Mouse (Mus musculus): ENCODE measurements around the gene Dnm1.

The Dnm1 gene

DNA sequence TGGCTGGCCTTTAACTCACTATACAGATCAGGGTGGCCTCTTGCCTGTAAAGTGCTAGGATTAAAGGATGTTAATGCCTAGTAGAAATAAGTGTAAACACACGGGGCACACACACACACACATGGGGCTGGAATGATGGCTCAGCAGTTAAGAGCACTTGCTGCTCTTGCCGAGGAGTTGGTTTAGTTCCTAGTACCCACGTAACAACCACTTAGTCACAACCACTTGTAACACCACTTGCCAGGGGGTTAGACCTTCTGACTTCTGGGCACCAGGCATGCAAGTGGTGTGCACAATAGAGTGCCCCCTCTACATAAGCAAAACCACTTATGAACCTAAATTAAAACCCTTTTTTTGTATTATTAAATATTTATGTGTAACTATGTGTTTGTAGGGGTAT is 69.2 kb downstream of the Dnm1 start:
- no peak for DNase-seq (ENCODE audit: extremely low spot score, low read depth, low spot score)

DNA sequence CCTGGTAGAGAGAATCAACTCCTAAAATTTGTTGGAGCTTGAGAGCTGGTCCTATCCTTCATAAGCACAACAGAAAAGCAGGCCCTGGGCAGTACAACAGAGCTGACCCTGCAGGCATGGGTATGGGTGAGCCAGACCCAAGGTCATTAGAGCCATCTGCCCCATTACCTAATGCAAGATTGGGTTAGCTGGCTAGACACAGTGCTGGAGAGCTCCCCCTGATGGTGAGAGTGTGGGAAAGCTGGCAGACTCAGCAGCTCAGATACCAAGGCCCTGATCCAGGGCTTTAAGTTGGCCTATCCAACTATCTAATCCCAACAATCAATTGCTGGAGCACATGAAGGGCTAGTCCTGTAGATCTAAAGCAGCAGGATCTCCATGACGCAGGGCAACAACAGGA is 70.4 kb downstream of the Dnm1 start:
- no peak for DNase-seq (ENCODE audit: extremely low spot score, low read depth, low spot score)

DNA sequence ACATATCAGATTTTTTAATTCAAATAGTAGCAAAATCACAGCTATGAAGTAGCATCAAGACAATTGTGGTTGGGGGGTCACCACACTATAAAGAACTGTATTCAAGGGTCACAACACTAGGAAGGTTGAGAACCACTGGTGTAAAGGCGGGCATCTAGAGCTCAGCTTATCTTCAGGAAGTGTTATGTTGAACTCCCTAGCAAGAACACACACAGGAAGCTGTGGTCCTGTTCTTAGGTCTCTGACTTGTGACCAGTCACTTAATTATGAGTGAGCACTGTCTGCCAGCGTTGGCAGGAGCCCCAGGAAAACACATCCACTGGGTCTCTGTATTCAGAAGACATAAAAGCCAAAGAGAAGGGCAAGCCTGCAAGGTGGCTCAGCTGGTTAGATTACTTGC is 70.8 kb downstream of the Dnm1 start:
- no peak for DNase-seq (ENCODE audit: extremely low spot score, low read depth, low spot score)

DNA sequence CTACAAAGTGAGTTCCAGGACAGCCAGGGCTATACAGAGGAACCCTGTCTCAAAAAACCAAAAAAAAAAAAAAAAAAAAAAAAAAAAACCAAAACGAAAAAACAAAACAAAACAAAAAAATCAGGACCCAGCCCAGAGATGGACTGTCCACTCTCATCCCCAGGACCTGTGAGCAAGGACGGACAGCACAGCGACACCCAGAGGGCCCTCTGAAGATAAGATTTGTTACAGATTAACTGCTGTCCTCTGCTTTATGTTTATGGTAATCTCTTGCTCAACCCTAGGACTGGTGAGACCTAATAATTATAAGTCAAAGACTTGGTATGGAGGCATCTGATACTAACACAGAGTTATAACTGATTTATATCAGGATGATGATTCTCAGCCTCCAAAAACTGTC is 77.3 kb downstream of the Dnm1 start:
- no peak for DNase-seq (ENCODE audit: extremely low spot score, low read depth, low spot score)

DNA sequence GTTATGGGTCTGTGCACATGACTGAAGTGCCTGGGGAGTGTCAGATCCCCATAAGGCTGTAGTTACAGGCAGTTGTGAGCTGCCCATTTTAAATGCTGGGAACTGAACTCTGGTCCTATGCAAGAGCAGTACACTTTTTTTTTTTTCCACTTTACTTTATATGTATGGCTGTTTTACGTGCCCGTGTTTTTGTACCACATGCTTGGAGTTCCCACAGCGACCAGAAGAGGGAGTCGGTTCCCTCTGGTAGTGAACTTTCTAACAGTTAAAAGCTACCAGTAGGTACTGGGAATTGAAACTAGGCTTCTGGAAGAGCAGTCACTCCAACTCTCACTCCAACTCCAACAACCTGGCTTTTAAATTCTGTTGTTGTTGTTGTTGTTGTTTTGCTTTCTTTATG is 92.5 kb downstream of the Dnm1 start:
- no peak for DNase-seq (ENCODE audit: extremely low spot score, low read depth, low spot score)

DNA sequence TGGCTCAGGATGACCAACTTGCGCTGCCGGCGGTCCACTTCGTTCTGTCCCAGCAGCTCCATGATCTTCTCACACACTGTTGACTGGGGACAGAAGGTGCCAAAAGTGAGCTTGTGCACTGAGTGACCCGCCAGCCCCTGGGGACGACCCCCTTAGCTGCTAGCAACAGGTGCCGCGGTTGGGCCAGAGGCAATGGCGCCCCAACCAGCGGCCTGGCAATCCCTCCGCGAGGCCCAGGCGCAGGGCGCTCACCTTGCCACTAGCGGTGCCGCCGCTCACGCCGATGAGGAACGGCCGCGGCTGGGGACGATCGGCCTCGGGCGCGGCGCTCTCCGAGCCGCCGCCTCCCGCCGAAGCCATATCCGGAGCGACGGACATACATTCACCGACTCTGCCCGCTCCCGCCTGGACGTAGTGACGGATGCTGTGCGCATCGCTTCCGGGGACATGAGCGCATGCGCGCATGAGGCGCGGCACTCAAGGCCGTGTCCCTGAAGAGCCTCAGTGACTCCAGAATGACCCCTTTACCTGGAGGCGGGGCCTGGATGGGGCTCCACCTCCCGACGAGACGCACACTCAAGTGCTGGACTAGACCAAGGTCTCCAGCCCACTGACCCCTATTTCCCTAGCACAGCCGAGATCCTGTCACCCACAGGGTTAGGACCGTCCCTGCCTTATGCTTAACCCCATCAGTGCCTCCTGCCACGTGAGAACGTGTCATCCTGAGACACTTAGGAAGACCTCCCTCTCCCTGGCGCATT is 93.3 kb downstream of the Dnm1 start, which contains the start of gene Uck1:
TSS of gene Uck1 (minus strand) at position 503 of the 761 bp plus-strand sequence.
- DNase-seq (ENCODE audit: extremely low spot score, low read depth, low spot score), result peak; percentile 87

DNA sequence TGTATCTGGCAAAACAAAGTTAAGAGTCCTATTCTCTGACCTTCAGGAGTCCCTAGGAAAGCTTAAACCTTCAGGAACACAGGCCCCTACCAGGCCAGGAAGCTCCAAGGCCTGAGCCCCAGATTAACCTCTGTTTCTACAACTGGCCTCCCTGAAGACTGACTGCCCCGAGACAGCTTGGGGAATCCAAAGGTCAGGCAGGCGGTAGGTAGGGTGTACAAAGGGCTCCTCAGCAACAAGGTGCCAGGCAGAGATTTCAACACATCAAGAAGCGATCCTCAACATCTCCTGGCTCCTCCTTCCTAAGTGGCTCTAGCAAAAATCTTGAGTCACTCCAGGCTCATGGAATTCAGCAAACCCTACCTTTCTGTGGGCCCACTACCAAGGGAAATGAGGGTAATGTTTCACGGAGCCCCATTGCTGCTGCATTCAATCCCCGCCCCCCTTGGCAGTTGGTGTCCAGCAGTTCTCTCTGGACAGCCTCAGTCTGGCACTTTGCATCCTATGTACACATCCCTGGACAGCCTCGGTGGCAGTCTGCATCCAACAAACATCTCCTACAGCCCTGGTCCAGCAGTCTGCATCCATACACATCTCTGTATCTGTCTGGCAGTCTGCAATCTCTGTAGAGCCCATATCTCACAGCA is 94.1 kb downstream of the Dnm1 start:
- DNase-seq (ENCODE audit: extremely low spot score, low read depth, low spot score), result no peak
